Mouse (Mus musculus): ENCODE measurements around the gene Pde4d. TPM values are rescaled to one million over a fixed set of nuclear protein-coding genes. Genes with fewer than 3 reads are reported as not detected.

The Pde4d gene
- total RNA-seq, 2 experiments from 2014 or later, result 108 to 120 TPM

GRCm38 (mm10) chr13:109746492-109746891, 1296.7 kb downstream of the Pde4d start:
- intact Hi-C loops (cut with DNase I), result no loop called here
- DNase-seq (ENCODE audit: extremely low spot score in 1 of 2, low spot score in 2 of 2), result no peak

GRCm38 (mm10) chr13:109752236-109752863, 1302.6 kb downstream of the Pde4d start:
- no peak for DNase-seq (ENCODE audit: extremely low spot score in 1 of 2, low spot score in 2 of 2)
- intact Hi-C loops (cut with DNase I), result loop anchor here (10.0 kb wide), 2 partner anchors 198 to 408 kb away; no protein-coding TSS in a partner anchor

- no peak for DNase-seq (ENCODE audit: extremely low spot score in 1 of 2, low spot score in 2 of 2)
- intact Hi-C loops (cut with DNase I), result loop anchor here (5.0 to 10.0 kb wide), 4 partner anchors 140 to 520 kb away; no protein-coding TSS in a partner anchor
Measured at GRCm38 (mm10) chr13:109756854-109757253, 1307.1 kb downstream of the Pde4d start.

GRCm38 (mm10) chr13:109759201-109759600, 1309.5 kb downstream of the Pde4d start:
- intact Hi-C loops (cut with DNase I), result loop anchor here (5.0 to 10.0 kb wide), 4 partner anchors 142 to 522 kb away; no protein-coding TSS in a partner anchor
- peak in 1 of 2 experiments; percentile 29 for DNase-seq (ENCODE audit: extremely low spot score in 1 of 2, low spot score in 2 of 2)

GRCm38 (mm10) chr13:109761081-109761480, 1311.3 kb downstream of the Pde4d start:
- intact Hi-C loops (cut with DNase I), result no loop called here
- no peak for DNase-seq (ENCODE audit: extremely low spot score in 1 of 2, low spot score in 2 of 2)

- intact Hi-C loops (cut with DNase I), result loop anchor here (5.0 kb wide), 2 partner anchors 133 to 243 kb away; no protein-coding TSS in a partner anchor
- no peak for DNase-seq (ENCODE audit: extremely low spot score in 1 of 2, low spot score in 2 of 2)
Measured at GRCm38 (mm10) chr13:109774791-109775190, 1325.0 kb downstream of the Pde4d start.

- intact Hi-C loops (cut with DNase I), result loop anchor here (5.0 kb wide), 2 partner anchors 132 to 242 kb away; no protein-coding TSS in a partner anchor
- DNase-seq (ENCODE audit: extremely low spot score in 1 of 2, low spot score in 2 of 2), result no peak
Measured at GRCm38 (mm10) chr13:109775197-109775596, 1325.4 kb downstream of the Pde4d start.

GRCm38 (mm10) chr13:109776116-109776515, 1326.4 kb downstream of the Pde4d start:
- peak; percentile 85 to 86 for DNase-seq (ENCODE audit: extremely low spot score in 1 of 2, low spot score in 2 of 2)
- intact Hi-C loops (cut with DNase I), result loop anchor here (5.0 kb wide), 2 partner anchors 131 to 241 kb away; no protein-coding TSS in a partner anchor

GRCm38 (mm10) chr13:109776995-109777394, 1327.2 kb downstream of the Pde4d start:
- DNase-seq (ENCODE audit: extremely low spot score in 1 of 2, low spot score in 2 of 2), result no peak
- intact Hi-C loops (cut with DNase I), result loop anchor here (5.0 kb wide), 2 partner anchors 130 to 240 kb away; no protein-coding TSS in a partner anchor

- intact Hi-C loops (cut with DNase I), result loop anchor here (5.0 kb wide), 2 partner anchors 130 to 240 kb away; no protein-coding TSS in a partner anchor
- no peak for DNase-seq (ENCODE audit: extremely low spot score in 1 of 2, low spot score in 2 of 2)
Measured at GRCm38 (mm10) chr13:109777441-109777840, 1327.7 kb downstream of the Pde4d start.

- intact Hi-C loops (cut with DNase I), result loop anchor here (5.0 kb wide), 2 partner anchors 129 to 239 kb away; no protein-coding TSS in a partner anchor
- no peak for DNase-seq (ENCODE audit: extremely low spot score in 1 of 2, low spot score in 2 of 2)
Measured at GRCm38 (mm10) chr13:109778297-109778835, 1328.6 kb downstream of the Pde4d start.

- intact Hi-C loops (cut with DNase I), result no loop called here
- DNase-seq (ENCODE audit: extremely low spot score in 1 of 2, low spot score in 2 of 2), result no peak
Measured at GRCm38 (mm10) chr13:109781466-109781865, 1331.7 kb downstream of the Pde4d start.

- intact Hi-C loops (cut with DNase I), result no loop called here
- no peak for DNase-seq (ENCODE audit: extremely low spot score in 1 of 2, low spot score in 2 of 2)
Measured at GRCm38 (mm10) chr13:109788604-109789003, 1338.9 kb downstream of the Pde4d start.

- intact Hi-C loops (cut with DNase I), result no loop called here
Measured at GRCm38 (mm10) chr13:109789151-109789550, 1339.4 kb downstream of the Pde4d start.

GRCm38 (mm10) chr13:109790045-109790715, 1340.4 kb downstream of the Pde4d start:
- no peak for DNase-seq (ENCODE audit: extremely low spot score in 1 of 2, low spot score in 2 of 2)

More at GRCm38 (mm10) chr13:109789151-109789550, 1339.4 kb downstream of the Pde4d start:
- no peak for DNase-seq (ENCODE audit: extremely low spot score in 1 of 2, low spot score in 2 of 2)

GRCm38 (mm10) chr13:109793918-109794317, 1344.2 kb downstream of the Pde4d start:
- intact Hi-C loops (cut with DNase I), result no loop called here
- DNase-seq (ENCODE audit: extremely low spot score in 1 of 2, low spot score in 2 of 2), result no peak

More at GRCm38 (mm10) chr13:109790045-109790715, 1340.4 kb downstream of the Pde4d start:
- intact Hi-C loops (cut with DNase I), result no loop called here

GRCm38 (mm10) chr13:109798651-109799050, 1348.9 kb downstream of the Pde4d start:
- DNase-seq (ENCODE audit: extremely low spot score in 1 of 2, low spot score in 2 of 2), result no peak
- intact Hi-C loops (cut with DNase I), result no loop called here

- intact Hi-C loops (cut with DNase I), result no loop called here
- no peak for DNase-seq (ENCODE audit: extremely low spot score in 1 of 2, low spot score in 2 of 2)
Measured at GRCm38 (mm10) chr13:109802201-109802600, 1352.5 kb downstream of the Pde4d start.

- DNase-seq (ENCODE audit: extremely low spot score in 1 of 2, low spot score in 2 of 2), result no peak
- intact Hi-C loops (cut with DNase I), result no loop called here
Measured at GRCm38 (mm10) chr13:109806193-109806966, 1356.6 kb downstream of the Pde4d start.

Data from left cerebral cortex, postnatal 10 days (tissue).